Mouse (Mus musculus) intestine, postnatal 0 days (tissue): ENCODE results near the gene Clic6. TPM values are rescaled to one million over a fixed set of nuclear protein-coding genes. Genes with fewer than 3 reads are reported as not detected.
A peak's percentile ranks its signal among the peaks of the same experiment; 100 is the strongest.

Source experiments
- ATAC-seq: fragments of 200-750 bp; cut with Nextera tagmentation; 2 replicates; pipeline ENCODE4 v1.8.0; 2017; ENCODE audit warnings: mild to moderate bottlenecking, moderate TSS enrichment, moderate library complexity
- H3K27ac ChIP-seq: fragments of 300-500 bp; sonication (generic); 2 replicates; pipeline ENCODE4 v1.5.1; 2014; ENCODE audit warnings: mild to moderate bottlenecking, low read depth, low read length, moderate library complexity
- H3K27me3 ChIP-seq: fragments of 300-500 bp; sonication (generic); replicated peaks from 2 replicates; pipeline ENCODE4 v1.6.1; 2014; ENCODE audit warnings: low read length, mixed read lengths; ENCODE audit not compliant: control insufficient read depth, insufficient read depth
- H3K36me3 ChIP-seq: fragments of 300-500 bp; sonication (generic); 2 replicates; pipeline ENCODE4 v1.6.1; 2014; ENCODE audit warnings: mild to moderate bottlenecking, moderate library complexity; ENCODE audit not compliant: control insufficient read depth, insufficient read depth
- H3K4me1 ChIP-seq: fragments of 300-500 bp; sonication (generic); replicated peaks from 2 replicates; pipeline ENCODE4 v1.6.1; 2014; ENCODE audit warnings: antibody characterized with exemption, low read length, mixed read lengths; ENCODE audit not compliant: control insufficient read depth, insufficient read depth
- H3K4me2 ChIP-seq: fragments of 300-500 bp; sonication (generic); replicated peaks from 2 replicates; pipeline ENCODE4 v1.6.1; 2014; ENCODE audit warnings: low read depth, mild to moderate bottlenecking, moderate library complexity
- H3K4me3 ChIP-seq: fragments of 300-500 bp; sonication (generic); 2 replicates; pipeline ENCODE4 v1.5.1; 2014; ENCODE audit warnings: low read depth, low read length
- H3K9ac ChIP-seq: fragments of 300-500 bp; sonication (generic); 2 replicates; pipeline ENCODE4 v1.6.1; 2014; ENCODE audit warnings: mild to moderate bottlenecking, low read depth, low read length
- H3K9me3 ChIP-seq: fragments of 300-500 bp; sonication (generic); 2 replicates; pipeline ENCODE4 v1.6.1; 2016; ENCODE audit warnings: mixed run types; ENCODE audit not compliant: control insufficient read depth
- CTCF ChIP-seq: sonication (generic); IDR thresholded peaks from 2 replicates; pipeline ENCODE4 v1.5.1; 2016; ENCODE audit warnings: low read depth, mild to moderate bottlenecking, control low read depth, antibody characterized with exemption, moderate library complexity
- WGBS: fragments of 180-500 bp; shearing (Covaris S2); extraction: QIAGEN DNeasy Blood & Tissue Kit; methylation state at CpG from one replicate; pipeline ENCODE4 v1.1.7; 2014; 5-methylcytosine and 5-hydroxymethylcytosine counted together
- polyA plus RNA-seq: library from polyadenylated mRNA; unstranded; fragments of >200 nt; fragmentation: Nextera tagmentation; extraction: Ambion mirVana; gene quantifications from 2 replicates; pipeline ENCODE4 v1.2.1, GENCODE M21; 2015

The Clic6 gene
- polyA plus RNA-seq, 1 experiment from 2014 or later = 70.7 TPM

- H3K4me2 ChIP-seq = peak overlapping the region; percentile 39
- H3K9me3 ChIP-seq = no peaks in the 10 kb centered on the region
- H3K27me3 ChIP-seq = 0 out of 2 replicates have a peak, but pooled peaks cover 5% of the 10 kb centered on the region
- peak; percentile 31; the same call in 1 of the 2 replicates for ATAC-seq
- H3K4me1 ChIP-seq = no peaks in the 10 kb centered on the region; the same call in 1 of the 2 replicates
- TF ChIP-seq CTCF = peak; percentile 97
- no peak overlapping the region for H3K9ac ChIP-seq
- H3K36me3 ChIP-seq = no peaks in the 10 kb centered on the region
- H3K4me3 ChIP-seq = no peak overlapping the region
- WGBS = under 1% methylated on average over 6 of the region's 6 CpGs
- no peak overlapping the region for H3K27ac ChIP-seq
These were observed 80.2 kb downstream of the Clic6 start for GRCm38 (mm10) chr16:92565708-92566107.

GRCm38 (mm10) chr16:92566146-92566545 is 80.6 kb downstream of the Clic6 start:
- no peak overlapping the region for H3K9ac ChIP-seq
- TF ChIP-seq CTCF = no peak
- no peak overlapping the region for H3K27ac ChIP-seq
- no peak for ATAC-seq
- 18% methylated on average over 5 of the region's 5 CpGs for WGBS
- 0 out of 2 replicates have a peak, but pooled peaks cover 5% of the 10 kb centered on the region for H3K27me3 ChIP-seq
- H3K4me1 ChIP-seq = no peaks in the 10 kb centered on the region; the same call in 1 of the 2 replicates
- no peak overlapping the region for H3K4me3 ChIP-seq
- no peaks in the 10 kb centered on the region for H3K36me3 ChIP-seq
- no peak overlapping the region; the same call in 1 of the 2 replicates for H3K4me2 ChIP-seq
- no peaks in the 10 kb centered on the region for H3K9me3 ChIP-seq

GRCm38 (mm10) chr16:92571246-92571645 is 85.7 kb downstream of the Clic6 start:
- Histone ChIP-seq H3K4me3 (no peak overlapping the region), H3K27ac (no peak overlapping the region), H3K9ac (no peak overlapping the region), H3K4me1 (no peaks in the 10 kb centered on the region), H3K27me3 (no peaks in the 10 kb centered on the region), H3K4me2 (no peak overlapping the region), H3K36me3 (no peaks in the 10 kb centered on the region), H3K9me3 (no peaks in the 10 kb centered on the region)
- 85% methylated on average over 11 of the region's 11 CpGs for WGBS
- no peak for ATAC-seq
- TF ChIP-seq CTCF = no peak

- no peak overlapping the region for H3K27ac ChIP-seq
- H3K36me3 ChIP-seq = no peaks in the 10 kb centered on the region
- no peak for TF ChIP-seq CTCF
- no peaks in the 10 kb centered on the region for H3K9me3 ChIP-seq
- H3K4me1 ChIP-seq = no peaks in the 10 kb centered on the region
- H3K4me2 ChIP-seq = no peak overlapping the region
- WGBS = 50% methylated on average over 4 of the region's 4 CpGs
- no peaks in the 10 kb centered on the region for H3K27me3 ChIP-seq
- H3K4me3 ChIP-seq = no peak overlapping the region
- no peak for ATAC-seq
- H3K9ac ChIP-seq = no peak overlapping the region
These were observed 87.7 kb downstream of the Clic6 start for GRCm38 (mm10) chr16:92573193-92573592.

- Histone ChIP-seq H3K4me2 (no peak overlapping the region), H3K4me3 (no peak overlapping the region), H3K9me3 (no peaks in the 10 kb centered on the region), H3K9ac (no peak overlapping the region), H3K27me3 (no peaks in the 10 kb centered on the region), H3K27ac (no peak overlapping the region), H3K4me1 (no peaks in the 10 kb centered on the region), H3K36me3 (no peaks in the 10 kb centered on the region)
- ATAC-seq = no peak
- WGBS = 58% methylated on average over 10 of the region's 10 CpGs
- TF ChIP-seq CTCF = no peak
These were observed 90.3 kb downstream of the Clic6 start for GRCm38 (mm10) chr16:92575792-92576191.

- TF ChIP-seq CTCF = no peak
- H3K36me3 ChIP-seq = no peaks in the 10 kb centered on the region
- H3K4me3 ChIP-seq = no peak overlapping the region
- no peaks in the 10 kb centered on the region for H3K27me3 ChIP-seq
- no peaks in the 10 kb centered on the region for H3K4me1 ChIP-seq
- H3K4me2 ChIP-seq = no peak overlapping the region
- no peak overlapping the region for H3K27ac ChIP-seq
- H3K9ac ChIP-seq = no peak overlapping the region
- WGBS = 74% methylated on average over 9 of the region's 9 CpGs
- no peaks in the 10 kb centered on the region for H3K9me3 ChIP-seq
- no peak for ATAC-seq
These were observed 91.8 kb downstream of the Clic6 start for GRCm38 (mm10) chr16:92577381-92577780.
